Mouse (Mus musculus): ENCODE results near the gene Eppin. TPM values are rescaled to one million over a fixed set of nuclear protein-coding genes. Genes with fewer than 3 reads are reported as not detected.
"Not testable (repeated sequence)": the region's sequence is repeated elsewhere in the genome, so short reads cannot be mapped to it uniquely, and the experiment has no call there.

Gene Eppin
- polyA plus RNA-seq (2016; fragmentation: Nextera tagmentation; extraction: Ambion mirVana) = not detected in 2 replicates

- WGBS = 84% methylated on average over 4 of the region's 4 CpGs
- no peak for DNase-seq (ENCODE audit: low spot score)
- no peak within 1 kb of the TSS for H3K4me3 ChIP-seq
- H3K9me3 ChIP-seq (replicated peaks) = no peaks in the 10 kb centered on the region
- no peaks in the 10 kb centered on the region for H3K4me1 ChIP-seq
- no peaks in the 10 kb centered on the region for H3K27me3 ChIP-seq (ENCODE audit: low read depth, poor library complexity, severe bottlenecking)
- H3K27ac ChIP-seq = no peak within 1 kb of the TSS
- no peaks in the 10 kb centered on the region for H3K36me3 ChIP-seq
Measured at GRCm38 (mm10) chr2:164593494-164593893, at the start of gene Eppin. Gene Eppin (minus strand): TSS chr2:164593594.

- no peak overlapping the region for H3K27ac ChIP-seq
- no peaks in the 10 kb centered on the region for H3K9me3 ChIP-seq (replicated peaks)
- no peak for DNase-seq (ENCODE audit: low spot score)
- no peaks in the 10 kb centered on the region for H3K4me1 ChIP-seq
- no peak overlapping the region for H3K4me3 ChIP-seq
- no peaks in the 10 kb centered on the region for H3K27me3 ChIP-seq (ENCODE audit: low read depth, poor library complexity, severe bottlenecking)
- WGBS = 89% methylated on average over 13 of the region's 13 CpGs
- H3K36me3 ChIP-seq = no peaks in the 10 kb centered on the region
Measured at GRCm38 (mm10) chr2:164641881-164642673, 48.7 kb upstream of the Eppin start.

GRCm38 (mm10) chr2:164641129-164641528 is 47.7 kb upstream of the Eppin start:
- Histone ChIP-seq H3K27ac (no peak overlapping the region), H3K9me3 (replicated peaks) (no peaks in the 10 kb centered on the region), H3K27me3 (ENCODE audit: low read depth, poor library complexity, severe bottlenecking) (no peaks in the 10 kb centered on the region), H3K4me3 (no peak overlapping the region), H3K4me1 (no peaks in the 10 kb centered on the region), H3K36me3 (no peaks in the 10 kb centered on the region)
- 77% methylated on average over 7 of the region's 7 CpGs for WGBS
- no peak for DNase-seq (ENCODE audit: low spot score)

GRCm38 (mm10) chr2:164638696-164639095 is 45.3 kb upstream of the Eppin start, which contains the start of gene Wfdc16:
Gene Wfdc16 (minus strand): TSS chr2:164638796.
- DNase-seq (ENCODE audit: low spot score) = no peak
- Histone ChIP-seq H3K36me3 (no peaks in the 10 kb centered on the region), H3K4me3 (no peak within 1 kb of the TSS), H3K27me3 (ENCODE audit: low read depth, poor library complexity, severe bottlenecking) (no peaks in the 10 kb centered on the region), H3K9me3 (replicated peaks) (no peaks in the 10 kb centered on the region), H3K4me1 (no peaks in the 10 kb centered on the region), H3K27ac (no peak within 1 kb of the TSS)
- 86% methylated on average over 3 of the region's 3 CpGs for WGBS

- DNase-seq (ENCODE audit: low spot score) = no peak
- H3K27me3 ChIP-seq (ENCODE audit: low read depth, poor library complexity, severe bottlenecking) = no peaks in the 10 kb centered on the region
- no peak overlapping the region for H3K4me3 ChIP-seq
- H3K4me1 ChIP-seq = no peaks in the 10 kb centered on the region
- H3K27ac ChIP-seq = no peak overlapping the region
- H3K36me3 ChIP-seq = no peaks in the 10 kb centered on the region
- H3K9me3 ChIP-seq (replicated peaks) = no peaks in the 10 kb centered on the region
- 78% methylated on average over 9 of the region's 9 CpGs for WGBS
Measured at GRCm38 (mm10) chr2:164635266-164635665, 41.9 kb upstream of the Eppin start.

GRCm38 (mm10) chr2:164621775-164622174 is 28.4 kb upstream of the Eppin start:
- Histone ChIP-seq H3K27me3 (ENCODE audit: low read depth, poor library complexity, severe bottlenecking) (no peaks in the 10 kb centered on the region), H3K9me3 (replicated peaks) (no peaks in the 10 kb centered on the region), H3K4me3 (no peak overlapping the region), H3K36me3 (no peaks in the 10 kb centered on the region), H3K4me1 (no peaks in the 10 kb centered on the region), H3K27ac (no peak overlapping the region)
- WGBS = 78% methylated on average over 4 of the region's 4 CpGs
- no peak for DNase-seq (ENCODE audit: low spot score)

- Histone ChIP-seq H3K27me3 (ENCODE audit: low read depth, poor library complexity, severe bottlenecking) (no peaks in the 10 kb centered on the region), H3K4me1 (no peaks in the 10 kb centered on the region), H3K4me3 (no peak overlapping the region), H3K27ac (no peak overlapping the region), H3K36me3 (no peaks in the 10 kb centered on the region), H3K9me3 (replicated peaks) (no peaks in the 10 kb centered on the region)
- DNase-seq (ENCODE audit: low spot score) = no peak
- WGBS = 79% methylated on average over 5 of the region's 5 CpGs
Measured at GRCm38 (mm10) chr2:164619050-164619449, 25.7 kb upstream of the Eppin start.

GRCm38 (mm10) chr2:164615386-164615785 is 22.0 kb upstream of the Eppin start:
- H3K27ac ChIP-seq = no peak overlapping the region
- H3K9me3 ChIP-seq (replicated peaks) = no peaks in the 10 kb centered on the region
- 89% methylated on average over 3 of the region's 3 CpGs for WGBS
- no peak for DNase-seq (ENCODE audit: low spot score)
- no peaks in the 10 kb centered on the region for H3K27me3 ChIP-seq (ENCODE audit: low read depth, poor library complexity, severe bottlenecking)
- H3K4me3 ChIP-seq = no peak overlapping the region
- H3K36me3 ChIP-seq = no peaks in the 10 kb centered on the region
- no peaks in the 10 kb centered on the region for H3K4me1 ChIP-seq

- not testable (repeated sequence) for H3K36me3 ChIP-seq; DNase-seq (ENCODE audit: low spot score); H3K9me3 ChIP-seq (replicated peaks); H3K27ac ChIP-seq; H3K4me1 ChIP-seq; H3K4me3 ChIP-seq; H3K27me3 ChIP-seq (ENCODE audit: low read depth, poor library complexity, severe bottlenecking)
- WGBS = 70% methylated on average over 8 of the region's 8 CpGs
Measured at GRCm38 (mm10) chr2:164613471-164613870, 20.1 kb upstream of the Eppin start, which contains the start of the genes Wfdc6b and Wfdc8. Gene Wfdc6b (plus strand): TSS chr2:164613522. Gene Wfdc8 (minus strand): TSS chr2:164613626.

- no peaks in the 10 kb centered on the region for H3K4me1 ChIP-seq
- 81% methylated on average over 6 of the region's 6 CpGs for WGBS
- no peaks in the 10 kb centered on the region for H3K27me3 ChIP-seq (ENCODE audit: low read depth, poor library complexity, severe bottlenecking)
- no peak overlapping the region for H3K4me3 ChIP-seq
- no peak overlapping the region for H3K27ac ChIP-seq
- H3K9me3 ChIP-seq (replicated peaks) = no peaks in the 10 kb centered on the region
- DNase-seq (ENCODE audit: low spot score) = no peak
- no peaks in the 10 kb centered on the region for H3K36me3 ChIP-seq
Measured at GRCm38 (mm10) chr2:164608781-164609180, 15.4 kb upstream of the Eppin start.

GRCm38 (mm10) chr2:164604411-164604810 is 11.0 kb upstream of the Eppin start:
- 91% methylated on average over 8 of the region's 8 CpGs for WGBS
- H3K27me3 ChIP-seq (ENCODE audit: low read depth, poor library complexity, severe bottlenecking) = no peaks in the 10 kb centered on the region
- no peak overlapping the region for H3K4me3 ChIP-seq
- H3K4me1 ChIP-seq = no peaks in the 10 kb centered on the region
- H3K9me3 ChIP-seq (replicated peaks) = no peaks in the 10 kb centered on the region
- no peaks in the 10 kb centered on the region for H3K36me3 ChIP-seq
- DNase-seq (ENCODE audit: low spot score) = no peak
- no peak overlapping the region for H3K27ac ChIP-seq

- 88% methylated on average over 3 of the region's 3 CpGs for WGBS
Measured at GRCm38 (mm10) chr2:164603482-164603881, 10.1 kb upstream of the Eppin start.

GRCm38 (mm10) chr2:164600179-164600578 is 6.8 kb upstream of the Eppin start:
- Histone ChIP-seq H3K4me1 (no peaks in the 10 kb centered on the region), H3K9me3 (replicated peaks) (no peaks in the 10 kb centered on the region), H3K27me3 (ENCODE audit: low read depth, poor library complexity, severe bottlenecking) (no peaks in the 10 kb centered on the region), H3K4me3 (no peak overlapping the region), H3K27ac (no peak overlapping the region), H3K36me3 (no peaks in the 10 kb centered on the region)
- no peak for DNase-seq (ENCODE audit: low spot score)
- 62% methylated on average over 3 of the region's 3 CpGs for WGBS

More at GRCm38 (mm10) chr2:164603482-164603881, 10.1 kb upstream of the Eppin start:
- H3K27me3 ChIP-seq (ENCODE audit: low read depth, poor library complexity, severe bottlenecking) = no peaks in the 10 kb centered on the region
- no peak overlapping the region for H3K27ac ChIP-seq
- no peaks in the 10 kb centered on the region for H3K36me3 ChIP-seq
- no peaks in the 10 kb centered on the region for H3K9me3 ChIP-seq (replicated peaks)
- H3K4me1 ChIP-seq = no peaks in the 10 kb centered on the region
- DNase-seq (ENCODE audit: low spot score) = no peak
- H3K4me3 ChIP-seq = no peak overlapping the region

Measured in limb, embryonic 10.5 days (tissue).